Mouse (Mus musculus): Measurements from ENCODE around the gene Hao2. TPM values are rescaled to one million over a fixed set of nuclear protein-coding genes. Genes with fewer than 3 reads are reported as not detected.

Gene Hao2
- polyA plus RNA-seq, 1 experiment from 2014 or later = 0.09 TPM

GRCm38 (mm10) chr3:98913591-98913990 lies 20.6 kb upstream of the Hao2 start:
- no peaks in the 10 kb centered on the region for H3K4me1 ChIP-seq
- 80% methylated on average over 6 of the region's 6 CpGs for WGBS
- no peaks in the 10 kb centered on the region for H3K27me3 ChIP-seq
- no peak for ATAC-seq (ENCODE audit: low FRiP score)
- no peak overlapping the region for H3K4me3 ChIP-seq (replicated peaks)
- H3K36me3 ChIP-seq (replicated peaks) = no peaks in the 10 kb centered on the region
- no peaks in the 10 kb centered on the region for H3K9me3 ChIP-seq
- H3K27ac ChIP-seq = no peak overlapping the region
- H3K4me2 ChIP-seq = no peak overlapping the region
- no peak overlapping the region for H3K9ac ChIP-seq

- no peaks in the 10 kb centered on the region for H3K27me3 ChIP-seq
- no peaks in the 10 kb centered on the region for H3K36me3 ChIP-seq (replicated peaks)
- no peaks in the 10 kb centered on the region for H3K9me3 ChIP-seq
- no peak overlapping the region for H3K27ac ChIP-seq
- H3K9ac ChIP-seq = no peak overlapping the region
- H3K4me3 ChIP-seq (replicated peaks) = no peak overlapping the region
- H3K4me2 ChIP-seq = no peak overlapping the region
- no peaks in the 10 kb centered on the region for H3K4me1 ChIP-seq
- 87% methylated on average over 2 of the region's 2 CpGs for WGBS
- ATAC-seq (ENCODE audit: low FRiP score) = no peak
Measured at GRCm38 (mm10) chr3:98897606-98898005, 4.6 kb upstream of the Hao2 start.

GRCm38 (mm10) chr3:98895071-98895601 lies 2.1 kb upstream of the Hao2 start:
- Histone ChIP-seq H3K4me1 (no peaks in the 10 kb centered on the region), H3K27ac (no peak overlapping the region), H3K36me3 (replicated peaks) (no peaks in the 10 kb centered on the region), H3K4me2 (no peak overlapping the region), H3K9ac (no peak overlapping the region), H3K9me3 (no peaks in the 10 kb centered on the region), H3K4me3 (replicated peaks) (no peak overlapping the region), H3K27me3 (no peaks in the 10 kb centered on the region)
- 42% methylated on average over 10 of the region's 10 CpGs for WGBS
- peak; percentile 20; the same call in 1 of the 2 replicates for ATAC-seq (ENCODE audit: low FRiP score)

GRCm38 (mm10) chr3:98890430-98890829 lies 2.6 kb downstream of the Hao2 start:
- H3K27me3 ChIP-seq = no peaks in the 10 kb centered on the region
- H3K36me3 ChIP-seq (replicated peaks) = no peaks in the 10 kb centered on the region
- no peak overlapping the region for H3K4me2 ChIP-seq
- H3K4me1 ChIP-seq = no peaks in the 10 kb centered on the region
- no peak overlapping the region for H3K27ac ChIP-seq
- ATAC-seq (ENCODE audit: low FRiP score) = no peak
- 91% methylated on average over 4 of the region's 4 CpGs for WGBS
- no peak overlapping the region for H3K4me3 ChIP-seq (replicated peaks)
- H3K9ac ChIP-seq = no peak overlapping the region
- no peaks in the 10 kb centered on the region for H3K9me3 ChIP-seq

GRCm38 (mm10) chr3:98888206-98888605 lies 4.8 kb downstream of the Hao2 start:
- Histone ChIP-seq H3K4me2 (no peak overlapping the region), H3K4me1 (no peaks in the 10 kb centered on the region), H3K4me3 (replicated peaks) (no peak overlapping the region), H3K9ac (no peak overlapping the region), H3K36me3 (replicated peaks) (no peaks in the 10 kb centered on the region), H3K27me3 (no peaks in the 10 kb centered on the region), H3K27ac (no peak overlapping the region), H3K9me3 (no peaks in the 10 kb centered on the region)
- WGBS = 78% methylated on average over 2 of the region's 2 CpGs
- ATAC-seq (ENCODE audit: low FRiP score) = no peak

- no peak for ATAC-seq (ENCODE audit: low FRiP score)
- H3K27ac ChIP-seq = no peak overlapping the region
- WGBS = 85% methylated on average over 2 of the region's 2 CpGs
- H3K4me3 ChIP-seq (replicated peaks) = no peak overlapping the region
- no peaks in the 10 kb centered on the region for H3K36me3 ChIP-seq (replicated peaks)
- H3K9ac ChIP-seq = no peak overlapping the region
- no peak overlapping the region for H3K4me2 ChIP-seq
- H3K4me1 ChIP-seq = no peaks in the 10 kb centered on the region
- no peaks in the 10 kb centered on the region for H3K9me3 ChIP-seq
- H3K27me3 ChIP-seq = no peaks in the 10 kb centered on the region
Measured at GRCm38 (mm10) chr3:98880831-98881230, 12.2 kb downstream of the Hao2 start.

GRCm38 (mm10) chr3:98880216-98880615 lies 12.8 kb downstream of the Hao2 start:
- no peaks in the 10 kb centered on the region for H3K9me3 ChIP-seq
- no peaks in the 10 kb centered on the region for H3K27me3 ChIP-seq
- H3K36me3 ChIP-seq (replicated peaks) = no peaks in the 10 kb centered on the region
- H3K9ac ChIP-seq = no peak overlapping the region
- no peak for ATAC-seq (ENCODE audit: low FRiP score)
- WGBS = 66% methylated on average over 6 of the region's 6 CpGs
- no peak overlapping the region for H3K4me2 ChIP-seq
- no peak overlapping the region for H3K4me3 ChIP-seq (replicated peaks)
- no peaks in the 10 kb centered on the region for H3K4me1 ChIP-seq
- no peak overlapping the region for H3K27ac ChIP-seq

GRCm38 (mm10) chr3:98868219-98868618 lies 24.8 kb downstream of the Hao2 start:
- Histone ChIP-seq H3K4me3 (replicated peaks) (no peak overlapping the region), H3K27me3 (no peaks in the 10 kb centered on the region), H3K9me3 (no peaks in the 10 kb centered on the region), H3K36me3 (replicated peaks) (no peaks in the 10 kb centered on the region), H3K27ac (no peak overlapping the region), H3K9ac (no peak overlapping the region), H3K4me2 (no peak overlapping the region), H3K4me1 (no peaks in the 10 kb centered on the region)
- 82% methylated on average over 2 of the region's 2 CpGs for WGBS
- no peak for ATAC-seq (ENCODE audit: low FRiP score)

GRCm38 (mm10) chr3:98862800-98863199 lies 30.2 kb downstream of the Hao2 start:
- Histone ChIP-seq H3K36me3 (replicated peaks) (no peaks in the 10 kb centered on the region), H3K27ac (no peak overlapping the region), H3K9ac (no peak overlapping the region), H3K27me3 (no peaks in the 10 kb centered on the region), H3K4me1 (no peaks in the 10 kb centered on the region), H3K4me3 (replicated peaks) (no peak overlapping the region), H3K9me3 (no peaks in the 10 kb centered on the region), H3K4me2 (no peak overlapping the region)
- no peak for ATAC-seq (ENCODE audit: low FRiP score)
- WGBS = 96% methylated on average over 1 of the region's 1 CpGs

- no peak for ATAC-seq (ENCODE audit: low FRiP score)
- WGBS = 92% methylated on average over 3 of the region's 3 CpGs
Measured at GRCm38 (mm10) chr3:98859576-98859975, 33.5 kb downstream of the Hao2 start, which contains the start of gene Hsd3b1. Gene Hsd3b1, minus strand, starts transcription at chr3:98859794.

GRCm38 (mm10) chr3:98858051-98858450 lies 35.0 kb downstream of the Hao2 start:
- H3K4me3 ChIP-seq (replicated peaks) = no peak overlapping the region
- 91% methylated on average over 2 of the region's 2 CpGs for WGBS
- no peaks in the 10 kb centered on the region for H3K4me1 ChIP-seq
- H3K4me2 ChIP-seq = no peak overlapping the region
- no peak overlapping the region for H3K9ac ChIP-seq
- H3K27me3 ChIP-seq = no peaks in the 10 kb centered on the region
- H3K27ac ChIP-seq = no peak overlapping the region
- no peaks in the 10 kb centered on the region for H3K36me3 ChIP-seq (replicated peaks)
- no peaks in the 10 kb centered on the region for H3K9me3 ChIP-seq
- ATAC-seq (ENCODE audit: low FRiP score) = no peak

More at GRCm38 (mm10) chr3:98859576-98859975, 33.5 kb downstream of the Hao2 start, which contains the start of gene Hsd3b1:
- Histone ChIP-seq H3K4me3 (replicated peaks) (no peak within 1 kb of the TSS), H3K4me1 (no peaks in the 10 kb centered on the region), H3K9ac (no peak within 1 kb of the TSS), H3K36me3 (replicated peaks) (no peaks in the 10 kb centered on the region), H3K27me3 (no peaks in the 10 kb centered on the region), H3K4me2 (no peak within 1 kb of the TSS), H3K27ac (no peak within 1 kb of the TSS), H3K9me3 (no peaks in the 10 kb centered on the region)

- Histone ChIP-seq H3K9me3 (no peaks in the 10 kb centered on the region), H3K27me3 (no peaks in the 10 kb centered on the region), H3K27ac (no peak overlapping the region), H3K9ac (no peak overlapping the region), H3K4me1 (no peaks in the 10 kb centered on the region), H3K36me3 (replicated peaks) (no peaks in the 10 kb centered on the region), H3K4me3 (replicated peaks) (no peak overlapping the region), H3K4me2 (no peak overlapping the region)
- 80% methylated on average over 1 of the region's 1 CpGs for WGBS
- ATAC-seq (ENCODE audit: low FRiP score) = no peak
Measured at GRCm38 (mm10) chr3:98856892-98857291, 36.1 kb downstream of the Hao2 start.

GRCm38 (mm10) chr3:98855160-98855559 lies 37.9 kb downstream of the Hao2 start:
- Histone ChIP-seq H3K36me3 (replicated peaks) (no peaks in the 10 kb centered on the region), H3K4me2 (no peak overlapping the region), H3K9ac (no peak overlapping the region), H3K27me3 (no peaks in the 10 kb centered on the region), H3K27ac (no peak overlapping the region), H3K4me1 (no peaks in the 10 kb centered on the region), H3K4me3 (replicated peaks) (no peak overlapping the region), H3K9me3 (no peaks in the 10 kb centered on the region)
- WGBS = 79% methylated on average over 3 of the region's 3 CpGs
- ATAC-seq (ENCODE audit: low FRiP score) = no peak
